Mouse (Mus musculus): ENCODE data around the gene Gal. TPM values are rescaled to one million over a fixed set of nuclear protein-coding genes. Genes with fewer than 3 reads are reported as not detected.

The Gal gene
- polyA plus RNA-seq, 3 experiments from 2014 or later: 0.74 to 15.2 (median 1.3) TPM

- no peak for ATAC-seq
Observed at GRCm38 (mm10) chr19:3419251-3419650, 4.9 kb upstream of the Gal start.

DNA sequence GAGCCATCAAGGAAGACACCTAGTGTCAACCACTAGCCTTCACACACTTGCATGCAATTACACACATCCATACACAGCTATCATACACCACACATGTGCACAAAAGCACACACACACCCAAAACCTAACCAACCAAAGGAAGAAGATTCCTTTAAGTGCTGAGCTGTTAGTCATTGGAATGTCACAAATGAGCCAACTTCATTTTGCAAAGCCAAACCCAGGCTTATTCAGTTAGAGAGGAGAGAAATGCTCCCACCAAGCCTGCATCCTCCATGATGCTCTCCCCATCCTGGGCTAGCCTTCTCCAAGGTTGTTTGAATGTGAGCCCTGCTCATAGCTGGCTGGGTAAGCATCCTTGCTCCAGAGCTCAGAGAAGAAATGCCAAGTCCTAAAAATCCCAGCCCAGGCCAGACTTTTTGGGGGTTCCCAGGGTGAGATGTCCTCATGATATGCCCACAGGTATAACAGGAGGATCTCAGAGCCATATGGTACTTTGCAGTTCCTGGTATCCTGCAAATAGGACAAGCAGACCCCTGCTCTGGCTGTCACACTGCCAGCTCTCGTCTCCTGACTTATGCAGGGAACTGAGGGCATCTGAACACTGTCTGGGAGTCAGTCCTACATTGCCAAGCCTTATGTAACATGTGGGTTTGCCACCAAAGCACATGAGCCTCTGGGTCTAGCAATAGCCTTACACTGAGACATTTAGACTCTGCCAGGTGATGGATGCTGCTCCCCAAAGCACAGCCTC, 8.6 kb downstream of the Gal start:
- no peak for ATAC-seq

GRCm38 (mm10) chr19:3404030-3404429, 10.3 kb downstream of the Gal start:
- no peak for ATAC-seq

DNA sequence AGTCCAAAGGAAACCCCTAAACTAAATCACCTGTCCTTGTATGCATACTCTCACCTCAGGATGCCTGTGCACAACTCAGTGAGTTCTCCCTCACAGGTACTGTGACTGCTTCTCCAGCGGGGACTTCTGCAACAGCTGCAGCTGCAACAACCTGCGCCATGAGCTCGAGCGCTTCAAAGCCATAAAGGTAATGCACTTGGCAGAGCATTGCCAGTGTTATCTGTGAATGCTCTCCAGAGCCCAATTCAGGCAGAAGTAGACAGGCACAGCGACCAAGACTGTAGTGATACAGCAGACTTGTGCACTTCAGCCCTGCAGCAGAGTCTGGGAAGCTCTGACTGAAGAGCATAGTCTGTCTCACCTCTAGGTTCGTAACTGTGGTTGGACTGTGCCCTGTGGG, 12.0 kb downstream of the Gal start:
- ATAC-seq: no peak

DNA sequence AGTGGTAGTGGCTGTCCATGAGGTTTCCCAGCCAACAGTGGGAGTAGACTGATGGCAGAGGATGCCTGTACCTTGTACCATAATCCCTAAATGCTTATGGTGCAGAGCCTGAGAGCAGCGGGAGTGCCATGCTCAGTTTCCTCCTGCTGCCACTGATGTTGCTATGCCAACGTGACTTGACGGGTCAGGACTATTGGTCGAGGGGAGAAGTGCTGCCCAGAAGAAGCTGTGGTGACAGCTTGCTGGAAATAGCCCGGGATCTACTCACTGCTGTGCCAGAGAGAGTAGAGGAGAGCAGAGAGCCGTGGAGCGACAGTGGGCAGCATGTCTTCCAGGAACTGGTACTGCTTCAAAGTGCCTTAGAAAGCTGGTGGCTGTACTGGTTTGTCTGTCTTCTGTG, 12.4 kb downstream of the Gal start:
- ATAC-seq: no peak

GRCm38 (mm10) chr19:3401504-3401903, 12.8 kb downstream of the Gal start:
- ATAC-seq: no peak

GRCm38 (mm10) chr19:3400057-3400456, 14.3 kb downstream of the Gal start:
- no peak for ATAC-seq

GRCm38 (mm10) chr19:3394216-3394615, 20.1 kb downstream of the Gal start:
- no peak for ATAC-seq

GRCm38 (mm10) chr19:3392384-3392783, 22.0 kb downstream of the Gal start:
- ATAC-seq: no peak

- peak; percentile 96 for ATAC-seq
Observed at GRCm38 (mm10) chr19:3389089-3389488, 25.3 kb downstream of the Gal start.

DNA sequence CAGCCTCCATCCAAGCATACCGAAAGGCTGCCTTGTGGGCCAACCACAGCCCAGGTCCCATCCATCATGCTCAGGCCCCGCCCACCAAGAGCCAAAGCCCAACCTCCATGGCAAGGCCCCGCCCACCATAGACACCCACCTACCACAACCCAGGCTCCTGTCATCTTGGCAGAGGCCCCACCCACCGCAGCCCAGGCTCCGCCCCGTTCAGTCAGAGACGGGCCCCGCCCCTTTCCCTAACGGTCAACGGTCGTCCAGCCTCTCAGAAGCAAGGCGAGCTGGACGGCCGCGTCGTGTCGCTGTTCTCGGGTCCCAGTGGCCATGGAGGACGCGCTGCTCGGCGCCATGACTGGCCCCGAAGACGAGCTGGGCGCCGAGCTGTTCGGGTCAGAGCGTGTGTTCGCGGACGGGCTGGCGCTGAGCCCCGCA, 25.7 kb downstream of the Gal start, which contains the start of gene Tesmin:
Gene Tesmin (plus strand): TSS at position 229 of the 429 bp plus-strand sequence.
- peak; percentile 69 for ATAC-seq

GRCm38 (mm10) chr19:3388061-3388460, 26.3 kb downstream of the Gal start:
- no peak for ATAC-seq

DNA sequence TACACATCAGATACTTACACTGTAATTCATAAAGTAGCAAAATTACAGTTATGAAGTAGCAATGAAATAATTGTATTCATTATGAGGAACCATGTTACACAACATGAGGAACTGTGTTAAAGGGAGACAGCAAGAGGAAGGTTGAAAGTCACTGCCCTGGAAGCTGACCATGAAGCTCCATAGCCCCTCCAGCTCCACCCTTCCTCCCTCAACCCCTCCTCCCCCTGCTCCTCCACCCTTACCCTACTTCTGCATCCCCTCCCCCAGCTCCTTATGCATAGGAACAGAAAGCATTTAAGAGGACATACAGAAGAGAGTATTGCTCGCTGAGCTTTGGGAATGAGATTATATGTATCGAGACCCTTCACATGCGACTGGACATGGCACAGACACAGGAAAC, 35.7 kb downstream of the Gal start:
- no peak for ATAC-seq

- no peak for ATAC-seq
Observed at GRCm38 (mm10) chr19:3376966-3377715, 37.2 kb downstream of the Gal start.

DNA sequence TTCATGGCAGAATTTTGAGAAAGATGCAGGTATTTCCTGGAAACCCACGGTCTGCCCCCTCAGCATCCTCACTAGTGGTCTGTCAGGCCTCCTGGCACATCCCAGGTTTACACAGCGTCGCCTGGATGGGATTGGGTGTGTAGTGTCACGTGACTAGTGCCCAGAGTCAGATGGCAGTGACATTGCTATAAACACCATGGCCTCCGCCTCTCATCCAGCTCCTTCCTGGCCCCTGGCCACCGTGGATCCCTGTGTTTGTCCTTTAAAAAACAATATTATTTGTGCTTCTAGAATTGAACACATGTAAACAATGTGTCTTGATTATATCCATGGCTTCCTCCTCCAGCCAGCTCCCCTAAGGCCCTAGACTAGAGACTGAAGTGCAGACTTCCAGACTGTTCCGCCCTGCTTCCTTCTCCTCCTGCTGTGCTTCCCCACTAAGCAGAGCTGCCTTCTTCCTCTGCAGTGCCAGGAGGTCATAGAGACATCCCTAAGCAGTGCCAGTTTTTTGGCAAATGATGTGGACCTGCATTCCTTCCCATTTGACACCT, 38.3 kb downstream of the Gal start:
- ATAC-seq: no peak

DNA sequence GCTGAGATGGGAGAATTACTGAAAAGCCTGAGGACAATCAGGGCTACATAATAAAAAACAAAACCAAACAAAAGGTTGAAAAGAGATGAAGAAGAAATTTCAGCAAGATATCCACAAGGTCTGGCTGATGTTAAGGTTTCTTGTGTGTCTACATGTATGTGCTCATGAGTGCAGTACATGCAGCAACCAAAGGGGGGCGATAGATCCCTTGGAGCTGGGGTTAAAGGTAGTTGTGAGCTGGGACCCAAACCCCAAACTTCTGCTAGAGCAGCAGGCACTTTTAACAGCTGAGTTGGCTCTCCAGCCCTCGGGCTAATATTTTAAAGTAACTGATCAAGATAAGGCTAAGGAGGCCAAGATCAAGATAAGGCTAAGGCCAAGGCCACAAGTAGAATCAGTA, 40.3 kb downstream of the Gal start:
- ATAC-seq: no peak

DNA sequence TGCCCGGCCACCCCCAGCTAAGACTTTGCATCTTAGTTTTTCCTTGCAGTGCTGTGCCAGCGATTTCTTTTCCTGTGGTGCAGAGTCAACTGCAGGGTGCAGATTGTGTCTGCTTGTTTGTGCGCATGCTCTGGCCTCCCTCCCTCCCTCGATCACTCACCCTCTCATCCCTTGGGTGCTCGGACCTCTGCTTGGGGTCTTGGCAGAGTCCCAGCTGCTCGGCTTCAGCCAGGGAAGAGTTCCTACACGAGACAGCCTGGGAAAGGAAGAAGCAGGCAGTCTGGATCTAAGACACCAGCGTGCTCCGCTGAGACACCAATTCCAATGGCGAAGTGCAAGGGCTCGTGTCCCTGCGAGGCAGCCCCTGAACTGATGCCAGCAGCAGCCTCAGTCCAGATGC, 41.0 kb downstream of the Gal start:
- ATAC-seq: no peak

DNA sequence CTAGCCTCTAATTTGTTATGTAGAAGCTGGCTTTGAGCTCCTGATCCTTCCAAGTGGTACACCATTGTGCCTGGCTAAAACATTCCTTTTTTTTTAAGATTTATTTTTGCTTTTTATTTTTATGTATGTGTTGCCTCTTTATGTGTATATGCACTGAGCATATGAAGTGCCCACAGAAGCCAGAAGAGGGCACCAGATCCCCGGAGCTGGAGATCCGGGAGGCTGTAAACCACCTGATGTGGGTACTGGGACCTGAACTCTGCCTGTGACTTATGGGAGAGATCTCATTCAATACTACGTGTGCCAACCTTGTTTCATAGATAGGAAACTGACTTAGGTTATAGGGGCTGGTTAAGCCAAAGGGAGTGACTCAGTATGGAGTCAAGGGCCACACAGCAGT, 46.1 kb downstream of the Gal start:
- ATAC-seq: no peak

GRCm38 (mm10) chr19:3365089-3365488, 49.3 kb downstream of the Gal start:
- ATAC-seq: no peak

DNA sequence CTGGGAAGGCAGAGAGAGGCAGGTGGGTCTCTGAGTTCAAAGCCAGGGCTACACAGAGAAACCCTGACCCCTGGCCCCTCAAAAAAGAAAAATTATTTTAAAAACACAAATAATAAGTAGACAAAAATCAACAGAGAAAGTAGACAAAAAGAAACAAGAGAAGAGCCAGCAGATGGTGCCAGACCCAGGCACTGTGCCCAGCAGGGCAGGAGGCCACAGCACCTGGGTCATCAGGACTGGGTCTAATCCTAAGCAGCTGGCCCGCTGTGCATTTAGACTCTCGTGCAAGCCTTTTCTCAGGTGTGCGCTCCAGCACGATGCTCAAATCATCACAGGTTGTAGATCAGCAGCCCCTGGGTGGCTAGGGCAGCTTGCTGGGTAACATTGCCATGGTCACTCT, 50.8 kb downstream of the Gal start:
- no peak for ATAC-seq
